Mouse (Mus musculus) stomach, embryonic 14.5 days (tissue): ENCODE measurements at regions not wholly inside any gene's neighbourhood (a gene's known extent, or its start where the extent isn't known, plus 50 kb on each side); places are given as distances from the start of the nearest gene placed in this dataset.
A peak's percentile ranks its signal among the peaks of the same experiment; 100 is the strongest.

Experiments used
- ATAC-seq: fragments of 200-750 bp; cut with Nextera tagmentation; 2 replicates; pipeline ENCODE4 v1.8.0; 2017; ENCODE audit warnings: low read depth, moderate TSS enrichment; ENCODE audit not compliant: insufficient number of reproducible peaks, insufficient read depth, low FRiP score
- H3K27ac ChIP-seq: fragments of 300-500 bp; sonication (generic); 2 replicates; pipeline ENCODE4 v1.5.1; 2014; ENCODE audit warnings: mild to moderate bottlenecking, low read length, moderate library complexity, mixed read lengths
- H3K27me3 ChIP-seq: fragments of 300-500 bp; sonication (generic); 2 replicates; pipeline ENCODE4 v1.6.1; 2014; ENCODE audit warnings: low read length, control low read depth, mixed read lengths; ENCODE audit not compliant: control insufficient read depth, insufficient read depth
- H3K36me3 ChIP-seq: fragments of 300-500 bp; sonication (generic); 2 replicates; pipeline ENCODE4 v1.6.1; 2014; ENCODE audit warnings: mild to moderate bottlenecking, control low read depth, low read length, moderate library complexity, mixed read lengths; ENCODE audit not compliant: control insufficient read depth, insufficient read depth
- H3K4me1 ChIP-seq: fragments of 300-500 bp; sonication (generic); 2 replicates; pipeline ENCODE4 v1.6.1; 2014; ENCODE audit warnings: low read length, control low read depth, mixed read lengths; ENCODE audit not compliant: control insufficient read depth, insufficient read depth
- H3K4me2 ChIP-seq: fragments of 300-500 bp; sonication (generic); replicated peaks from 2 replicates; pipeline ENCODE4 v1.6.1; 2014; ENCODE audit warnings: low read depth, low read length, control low read depth
- H3K4me3 ChIP-seq: fragments of 300-500 bp; sonication (generic); 2 replicates; pipeline ENCODE4 v1.5.1; 2014; ENCODE audit warnings: low read depth, low read length, control low read depth
- H3K9ac ChIP-seq: fragments of 300-500 bp; sonication (generic); replicated peaks from 2 replicates; pipeline ENCODE4 v1.6.1; 2014; ENCODE audit warnings: low read depth, mild to moderate bottlenecking, control low read depth, low read length, moderate library complexity, mixed read lengths
- H3K9me3 ChIP-seq: fragments of 300-500 bp; sonication (generic); 2 replicates; pipeline ENCODE4 v1.6.1; 2016; ENCODE audit warnings: low read depth, low read length, control low read depth; ENCODE audit not compliant: control insufficient read depth
- WGBS: fragments of 180-500 bp; shearing (Covaris S2); extraction: QIAGEN DNeasy Blood & Tissue Kit; methylation state at CpG from one replicate; pipeline ENCODE4 v1.1.7; 2014; 5-methylcytosine and 5-hydroxymethylcytosine counted together

GRCm38 (mm10) chr14:54103541-54103940, 150.4 kb downstream of the Dad1 start:
- Histone ChIP-seq H3K4me3 (no peak overlapping the region), H3K27me3 (no peaks in the 10 kb centered on the region), H3K4me1 (peaks cover 13% of the 10 kb centered on the region), H3K9me3 (no peaks in the 10 kb centered on the region), H3K4me2 (no peak overlapping the region), H3K27ac (no peak overlapping the region), H3K9ac (no peak overlapping the region), H3K36me3 (no peaks in the 10 kb centered on the region)
- 70% methylated on average over 5 of the region's 5 CpGs for WGBS
- ATAC-seq, result no peak

DNA sequence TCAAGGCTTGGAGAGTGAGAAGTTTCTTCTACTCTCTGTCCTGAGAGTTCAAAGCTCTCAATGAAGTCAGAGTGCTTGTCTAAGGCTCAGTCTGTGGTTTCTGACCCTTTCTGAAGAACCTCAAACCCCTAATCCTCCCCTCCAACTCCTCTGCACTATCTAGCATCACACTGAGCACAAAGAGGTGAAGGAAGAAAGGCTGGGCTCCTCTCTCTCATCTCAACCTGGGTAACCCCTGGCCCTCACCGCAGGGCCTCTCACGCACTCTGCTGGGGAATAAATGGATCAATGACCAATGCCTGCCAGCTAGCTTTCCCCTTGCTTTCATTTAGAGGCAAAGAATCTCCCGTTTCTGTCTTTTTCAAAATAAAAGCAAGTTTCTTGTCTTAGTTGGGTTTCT, 150.8 kb downstream of the Dad1 start:
- ATAC-seq, result no peak
- 57% methylated on average over 3 of the region's 3 CpGs for WGBS
- Histone ChIP-seq H3K27me3 (no peaks in the 10 kb centered on the region), H3K4me2 (no peak overlapping the region), H3K4me1 (peaks cover 16% of the 10 kb centered on the region), H3K9me3 (no peaks in the 10 kb centered on the region), H3K9ac (no peak overlapping the region), H3K27ac (no peak overlapping the region), H3K4me3 (no peak overlapping the region), H3K36me3 (no peaks in the 10 kb centered on the region)

GRCm38 (mm10) chr14:54101775-54102174, 152.1 kb downstream of the Dad1 start:
- 29% methylated on average over 3 of the region's 3 CpGs for WGBS
- no peak overlapping the region for H3K27ac ChIP-seq
- no peaks in the 10 kb centered on the region for H3K36me3 ChIP-seq
- peaks cover 23% of the 10 kb centered on the region for H3K4me1 ChIP-seq
- no peaks in the 10 kb centered on the region for H3K27me3 ChIP-seq
- no peak overlapping the region for H3K9ac ChIP-seq
- no peaks in the 10 kb centered on the region for H3K9me3 ChIP-seq
- ATAC-seq, result no peak
- no peak overlapping the region for H3K4me3 ChIP-seq
- no peak overlapping the region for H3K4me2 ChIP-seq

GRCm38 (mm10) chr14:54099360-54099759, 154.5 kb downstream of the Dad1 start:
- no peak overlapping the region for H3K4me2 ChIP-seq
- H3K27ac ChIP-seq, result no peak overlapping the region
- no peaks in the 10 kb centered on the region for H3K36me3 ChIP-seq
- no peaks in the 10 kb centered on the region for H3K9me3 ChIP-seq
- H3K4me3 ChIP-seq, result no peak overlapping the region
- 85% methylated on average over 6 of the region's 6 CpGs for WGBS
- H3K9ac ChIP-seq, result no peak overlapping the region
- ATAC-seq, result no peak
- H3K27me3 ChIP-seq, result no peaks in the 10 kb centered on the region
- H3K4me1 ChIP-seq, result peaks cover 23% of the 10 kb centered on the region

DNA sequence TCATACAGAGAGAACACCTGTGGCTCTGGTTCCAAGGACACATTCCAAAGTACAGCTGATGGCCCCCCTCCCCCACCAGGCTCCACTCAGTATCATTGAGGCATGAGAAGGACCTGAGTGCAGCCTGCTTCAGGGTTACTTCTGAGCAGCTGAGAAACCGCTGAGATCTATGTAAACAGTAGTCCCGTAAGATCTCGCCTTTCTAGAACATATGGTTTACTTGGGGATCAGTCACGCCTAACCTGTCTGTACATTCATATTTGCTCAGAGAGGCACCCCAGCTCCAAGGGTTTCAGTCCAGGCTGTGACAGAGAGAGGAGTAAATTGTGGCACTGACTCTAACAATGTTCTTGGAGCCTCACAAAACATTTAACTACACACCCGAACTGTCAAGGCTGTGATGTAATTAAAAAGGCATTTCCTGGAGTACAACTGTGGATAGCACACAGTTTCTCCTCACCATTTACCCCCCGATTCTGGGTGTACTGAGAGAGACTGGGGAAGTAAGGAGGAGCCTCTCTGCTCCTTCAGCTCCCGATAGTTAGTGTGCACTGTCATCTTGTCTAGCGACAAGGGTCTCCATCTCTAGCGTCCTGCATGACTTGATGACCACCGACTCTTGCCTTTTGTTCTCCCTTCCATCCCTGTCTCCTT, 155.7 kb downstream of the Dad1 start:
- Histone ChIP-seq H3K36me3 (no peaks in the 10 kb centered on the region), H3K9me3 (no peaks in the 10 kb centered on the region), H3K9ac (no peak overlapping the region), H3K4me3 (no peak overlapping the region), H3K27ac (no peak overlapping the region), H3K4me1 (peaks cover 23% of the 10 kb centered on the region), H3K27me3 (no peaks in the 10 kb centered on the region), H3K4me2 (0 out of 2 replicates have a peak overlapping the region, but pooled peaks have one; percentile 5)
- WGBS, result 38% methylated on average over 10 of the region's 10 CpGs
- peak; percentile 79; the same call in 1 of the 2 replicates for ATAC-seq

- Histone ChIP-seq H3K36me3 (no peaks in the 10 kb centered on the region), H3K27ac (no peak overlapping the region), H3K4me1 (peaks cover 23% of the 10 kb centered on the region), H3K4me3 (no peak overlapping the region), H3K27me3 (no peaks in the 10 kb centered on the region), H3K9ac (no peak overlapping the region), H3K4me2 (no peak overlapping the region), H3K9me3 (no peaks in the 10 kb centered on the region)
- 67% methylated on average over 2 of the region's 2 CpGs for WGBS
- no peak for ATAC-seq
These were observed 156.9 kb downstream of the Dad1 start for GRCm38 (mm10) chr14:54097026-54097425.

DNA sequence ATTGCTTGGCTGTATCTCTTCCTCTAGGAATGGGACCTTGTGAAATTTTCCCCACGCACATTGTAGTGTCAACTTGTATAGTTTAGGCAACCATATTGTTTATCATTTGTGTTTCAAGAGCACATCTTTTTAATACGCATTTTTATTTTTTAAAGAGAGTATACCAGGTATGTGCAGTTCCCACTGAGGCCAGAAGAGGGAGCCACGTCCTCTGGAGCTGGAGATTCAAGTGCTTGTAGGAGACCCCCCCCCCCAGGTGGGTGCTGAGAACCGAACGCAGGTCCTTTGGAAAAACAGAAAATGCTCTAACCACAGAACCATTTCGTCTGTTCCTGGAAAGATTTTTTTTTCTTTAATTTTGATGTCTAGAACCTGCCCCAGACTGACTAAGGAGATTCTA, 161.5 kb downstream of the Dad1 start:
- ATAC-seq, result no peak
- Histone ChIP-seq H3K4me3 (no peak overlapping the region), H3K27ac (no peak overlapping the region), H3K9me3 (no peaks in the 10 kb centered on the region), H3K36me3 (no peaks in the 10 kb centered on the region), H3K9ac (no peak overlapping the region), H3K4me2 (no peak overlapping the region), H3K27me3 (no peaks in the 10 kb centered on the region), H3K4me1 (peaks cover 4% of the 10 kb centered on the region; the same call in 1 of the 2 replicates)
- 87% methylated on average over 6 of the region's 6 CpGs for WGBS

DNA sequence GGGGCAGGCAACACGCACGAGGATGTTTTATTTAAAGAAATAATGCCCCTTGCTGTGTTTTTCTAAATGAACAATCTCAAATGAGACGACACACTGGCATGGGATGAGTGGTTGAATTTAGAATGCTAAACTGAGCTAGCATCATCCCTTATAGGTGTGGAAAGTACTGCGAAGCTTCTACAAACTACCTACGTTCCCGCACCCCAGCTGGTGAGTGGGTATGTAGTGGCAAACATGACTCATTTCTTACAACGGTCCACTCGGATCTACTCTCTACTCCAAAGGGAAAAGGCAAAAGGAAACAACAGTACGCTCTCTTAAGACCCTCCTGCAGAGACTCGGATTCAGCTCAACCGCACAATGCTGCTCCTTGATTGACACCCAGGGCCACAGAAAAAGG, 167.2 kb downstream of the Dad1 start:
- Histone ChIP-seq H3K9ac (no peak overlapping the region), H3K27ac (no peak overlapping the region), H3K4me1 (0 out of 2 replicates have a peak, but pooled peaks cover 6% of the 10 kb centered on the region), H3K4me3 (no peak overlapping the region), H3K9me3 (no peaks in the 10 kb centered on the region), H3K36me3 (no peaks in the 10 kb centered on the region), H3K27me3 (no peaks in the 10 kb centered on the region), H3K4me2 (no peak overlapping the region)
- no peak for ATAC-seq
- WGBS, result 80% methylated on average over 11 of the region's 11 CpGs

DNA sequence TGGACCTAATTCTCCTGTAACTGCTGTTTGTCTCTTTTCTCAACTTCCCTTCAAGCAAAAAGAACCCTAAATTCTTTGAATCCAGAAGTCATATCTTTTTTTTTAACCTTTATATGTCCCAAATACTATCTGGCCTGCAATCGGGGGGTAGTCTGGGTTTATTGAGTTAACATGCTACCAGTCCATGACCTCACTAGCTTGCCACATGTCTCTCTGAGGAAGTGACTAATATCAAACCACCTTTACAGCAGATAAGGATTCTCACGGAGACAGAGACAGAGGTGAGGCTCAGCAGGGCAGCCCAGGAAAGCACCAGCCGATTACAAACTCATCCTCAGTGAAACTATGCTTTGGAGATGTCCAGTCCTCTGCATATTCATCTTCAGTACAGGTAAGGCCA, 179.2 kb downstream of the Dad1 start:
- Histone ChIP-seq H3K9me3 (no peaks in the 10 kb centered on the region), H3K4me3 (no peak overlapping the region), H3K36me3 (no peaks in the 10 kb centered on the region), H3K4me2 (no peak overlapping the region), H3K4me1 (0 out of 2 replicates have a peak, but pooled peaks cover 4% of the 10 kb centered on the region), H3K27ac (no peak overlapping the region), H3K9ac (no peak overlapping the region), H3K27me3 (no peaks in the 10 kb centered on the region)
- ATAC-seq, result no peak
- 70% methylated on average over 3 of the region's 3 CpGs for WGBS
